Mouse (Mus musculus) lung, postnatal 0 days (tissue): ENCODE measurements around the gene Dnali1.

Experiments
- CTCF ChIP-seq: IDR thresholded peaks from 2 replicates; pipeline ENCODE4 v1.5.1; 2016; ENCODE audit warnings: antibody characterized with exemption, mild to moderate bottlenecking
- EP300 ChIP-seq: IDR thresholded peaks from 2 replicates; pipeline ENCODE4 v1.6.1; 2016; ENCODE audit warnings: antibody characterized with exemption, mild to moderate bottlenecking, control low read depth

DNA sequence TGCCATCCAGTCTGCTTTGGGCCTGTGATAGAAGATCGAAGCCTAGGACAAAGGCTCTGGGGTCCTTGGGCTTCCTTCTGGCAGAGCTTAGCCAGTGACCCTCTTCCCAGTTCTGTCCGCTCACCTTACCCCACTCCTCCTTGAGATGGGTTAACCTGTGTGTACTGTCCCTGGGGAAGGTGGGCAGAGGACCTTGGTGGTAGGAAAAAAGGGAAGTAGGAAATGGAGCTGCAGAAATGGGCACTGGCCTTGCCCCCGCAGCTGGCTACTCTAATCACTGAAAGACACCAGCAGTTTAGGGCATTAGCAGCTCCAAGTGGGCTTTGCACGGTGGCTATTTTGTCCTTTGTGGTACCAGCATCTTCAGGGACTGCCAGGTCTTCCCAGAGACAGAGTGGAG, 49.6 kb upstream of the Dnali1 start:
- TF ChIP-seq CTCF (no peak), EP300 (no peak)
